Mouse (Mus musculus) embryo, embryonic 10.5 days (tissue): Measurements from ENCODE around the gene Gm37240.
"Not testable (repeated sequence)": the region's sequence is repeated elsewhere in the genome, so short reads cannot be mapped to it uniquely, and the experiment has no call there.

Experiments
- DNase-seq: peaks from one replicate; pipeline ENCODE4 v3.0.0-alpha.2; 2015; ENCODE audit warnings: low spot score

Gm37240 gene

DNA sequence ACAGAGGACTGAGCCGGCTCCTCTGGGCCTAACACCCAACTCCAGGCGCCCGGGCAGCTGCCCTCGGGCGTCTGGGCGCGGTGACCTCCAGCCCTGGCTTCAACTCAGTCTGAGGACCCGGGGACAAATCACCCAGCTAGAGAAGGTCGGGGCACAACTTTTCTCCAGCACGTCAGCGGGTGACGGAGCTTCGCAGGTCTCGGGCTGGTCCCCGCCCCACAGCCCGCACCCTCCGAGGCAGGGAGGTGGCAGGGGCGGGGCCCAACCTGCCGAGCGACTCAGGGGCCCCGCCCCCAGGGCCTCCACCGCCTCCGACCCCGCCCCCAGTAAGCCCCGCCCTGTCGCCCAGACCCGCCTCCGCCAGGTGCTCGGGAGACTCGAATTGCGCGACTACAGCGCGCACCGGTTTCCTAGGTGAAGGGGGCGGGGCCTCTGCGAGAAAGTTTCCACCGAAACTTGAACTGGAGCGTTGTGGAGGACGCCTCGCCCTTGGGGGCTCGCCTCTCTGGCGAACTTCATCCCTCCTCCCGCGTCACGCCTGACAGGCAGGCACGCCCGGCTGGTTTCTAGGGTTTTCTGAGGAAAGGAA, at the start of gene Gm37240, which contains the start of gene Glt28d2:
Gene Gm37240, minus strand, starts transcription at position 280 of the 589 bp plus-strand sequence.
Gene Glt28d2, minus strand, starts transcription at position 278 of the 589 bp plus-strand sequence.
- DNase-seq = peak; percentile 88

GRCm38 (mm10) chr3:85933586-85933985, 46.3 kb upstream of the Gm37240 start:
- DNase-seq = no peak

DNA sequence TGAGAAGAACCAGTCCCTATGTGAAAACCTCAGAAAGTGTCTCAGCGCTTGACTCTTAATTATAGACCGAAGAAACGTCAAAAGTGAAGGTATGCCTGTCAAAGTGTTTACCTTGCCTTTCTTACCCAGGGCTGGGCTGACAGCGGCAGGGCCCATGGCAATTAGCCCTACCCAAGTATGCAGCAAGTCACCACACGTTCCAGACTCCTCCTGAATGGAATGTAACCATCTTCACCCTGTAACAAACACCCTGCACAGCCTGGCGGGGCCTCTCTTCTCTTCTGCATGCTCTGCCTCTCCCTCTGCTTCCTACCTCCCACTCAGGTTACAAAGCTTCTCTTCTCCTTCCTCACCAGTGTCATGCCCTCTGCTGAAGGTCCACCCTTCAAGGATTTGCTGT, 44.5 kb upstream of the Gm37240 start:
- no peak for DNase-seq

DNA sequence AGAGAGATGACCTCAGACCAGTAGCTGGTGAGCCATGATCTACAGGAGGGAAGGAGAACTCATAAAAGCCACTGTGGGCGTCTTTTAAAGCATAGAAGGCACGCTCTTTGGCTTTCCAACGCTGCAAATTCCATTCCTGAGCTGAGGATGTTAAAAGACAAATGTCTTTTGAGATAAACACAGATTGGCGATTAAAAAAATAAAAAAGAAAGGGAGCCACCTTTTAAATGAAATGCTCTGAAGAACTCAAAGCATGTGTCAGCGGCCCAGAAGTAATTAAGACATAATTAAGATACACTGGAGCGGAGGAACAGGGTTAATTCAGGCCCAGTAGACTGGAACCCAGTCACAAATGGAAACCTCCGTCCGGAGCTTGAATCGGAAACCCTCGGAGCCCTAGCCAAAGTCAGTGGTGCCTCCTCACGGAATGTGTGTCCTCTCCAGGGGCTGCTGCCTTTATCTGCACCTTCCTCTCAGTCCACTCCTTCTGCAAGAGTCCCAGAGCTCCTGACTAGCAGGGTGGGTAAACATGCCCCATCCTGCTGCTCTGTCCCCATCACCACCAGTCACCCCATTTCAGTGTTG, 43.4 kb upstream of the Gm37240 start:
- no peak for DNase-seq

GRCm38 (mm10) chr3:85929711-85930110, 42.4 kb upstream of the Gm37240 start:
- DNase-seq = no peak

DNA sequence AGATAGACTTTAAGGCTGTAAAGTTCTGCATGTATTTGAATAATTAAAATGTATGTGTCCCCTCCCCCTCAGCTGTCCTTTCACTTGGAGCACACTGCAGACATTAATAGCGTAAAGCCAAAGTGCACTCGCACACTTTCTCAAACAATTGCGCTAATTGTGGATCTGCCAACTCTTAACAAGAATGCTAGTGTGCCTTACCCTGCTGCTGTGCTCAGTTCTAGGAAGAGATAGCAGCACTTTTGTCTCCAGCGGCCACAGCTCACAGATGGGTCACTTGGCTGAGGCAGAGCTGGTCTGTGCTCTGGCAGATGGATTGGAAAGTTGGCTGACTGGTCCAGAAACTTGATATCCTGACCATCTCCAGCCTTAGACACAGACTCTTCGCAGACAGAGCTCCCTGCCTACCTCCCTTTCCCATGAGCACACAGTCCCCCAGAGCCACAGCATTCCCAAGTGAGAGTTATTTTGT, 40.9 kb upstream of the Gm37240 start:
- no peak for DNase-seq

- DNase-seq = peak; percentile 21
These were observed 40.0 kb upstream of the Gm37240 start for GRCm38 (mm10) chr3:85927296-85927695.

DNA sequence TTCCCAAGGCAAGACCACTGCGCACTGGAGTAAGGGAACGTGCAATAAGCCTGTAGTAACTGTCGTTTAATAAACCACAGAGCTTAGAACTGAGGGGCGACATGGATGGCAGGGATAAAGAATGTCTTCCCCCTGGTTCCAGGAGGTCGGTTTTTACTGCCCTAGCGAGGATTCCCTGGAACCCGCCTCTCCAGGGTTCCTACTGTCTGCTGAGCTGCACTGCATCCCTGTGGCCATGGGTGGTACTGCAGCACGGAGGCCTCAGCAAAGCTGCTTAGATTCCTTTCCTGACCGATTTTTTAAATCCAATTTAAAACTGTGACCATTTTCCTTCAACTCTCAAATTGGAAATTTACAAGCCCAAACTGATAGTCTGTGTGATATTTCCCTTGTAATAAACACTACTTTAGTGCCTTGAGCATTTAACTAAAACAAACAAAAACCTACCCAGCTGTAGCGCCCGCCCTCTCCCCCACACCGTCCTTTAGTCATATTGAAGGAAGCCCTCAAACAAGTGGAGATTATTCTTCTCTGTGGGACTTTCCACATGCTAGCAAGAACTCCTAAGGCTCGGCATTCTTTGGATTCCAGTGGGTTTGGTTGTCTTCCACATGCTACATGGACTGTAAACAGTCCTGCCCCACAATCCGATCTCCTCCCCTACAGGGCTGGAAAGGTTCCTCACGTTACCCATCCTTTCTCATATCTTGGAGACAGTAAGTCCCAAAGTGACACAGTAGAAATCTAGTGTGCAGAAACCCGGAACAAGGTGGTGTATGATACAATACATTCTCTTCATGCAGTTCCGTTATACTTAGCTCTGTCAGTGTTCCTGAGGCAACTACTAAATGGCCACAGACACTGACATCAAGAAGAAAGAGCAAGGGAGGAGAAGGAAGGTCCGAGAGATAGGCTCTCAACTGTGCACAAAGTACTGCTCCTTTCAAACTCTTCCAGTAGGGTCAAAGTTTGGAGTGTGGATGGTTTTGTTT, 36.9 kb upstream of the Gm37240 start:
- peak; percentile 90 for DNase-seq

- DNase-seq = no peak
These were observed 36.0 kb upstream of the Gm37240 start for GRCm38 (mm10) chr3:85923343-85923742.

GRCm38 (mm10) chr3:85922331-85922730, 35.0 kb upstream of the Gm37240 start:
- DNase-seq = no peak

DNA sequence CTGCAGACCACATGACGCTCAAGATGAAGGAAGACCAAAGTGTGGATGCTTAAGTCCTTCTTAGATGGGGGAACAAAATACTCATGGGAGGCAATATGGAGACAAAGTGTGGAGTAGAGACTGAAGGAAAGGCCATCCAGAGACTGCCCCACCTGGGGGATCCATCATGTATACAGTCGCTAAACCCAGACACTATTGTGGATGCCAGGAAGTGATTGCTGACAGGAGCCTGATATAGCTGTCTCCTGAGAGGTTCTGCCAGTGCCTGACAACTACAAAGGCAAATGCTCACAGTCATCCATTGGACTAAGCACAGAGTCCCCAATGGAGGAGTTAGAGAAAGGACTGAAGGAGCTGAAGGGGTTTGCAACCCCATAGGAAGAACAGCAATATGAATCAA, 33.4 kb upstream of the Gm37240 start:
- not testable (repeated sequence) for DNase-seq

- DNase-seq = peak; percentile 58
These were observed 30.3 kb upstream of the Gm37240 start for GRCm38 (mm10) chr3:85917600-85917999.

GRCm38 (mm10) chr3:85914806-85915205, 27.5 kb upstream of the Gm37240 start:
- no peak for DNase-seq

- DNase-seq = no peak
These were observed 19.8 kb upstream of the Gm37240 start for GRCm38 (mm10) chr3:85907136-85907535.

GRCm38 (mm10) chr3:85904371-85904770, 17.1 kb upstream of the Gm37240 start:
- no peak for DNase-seq

DNA sequence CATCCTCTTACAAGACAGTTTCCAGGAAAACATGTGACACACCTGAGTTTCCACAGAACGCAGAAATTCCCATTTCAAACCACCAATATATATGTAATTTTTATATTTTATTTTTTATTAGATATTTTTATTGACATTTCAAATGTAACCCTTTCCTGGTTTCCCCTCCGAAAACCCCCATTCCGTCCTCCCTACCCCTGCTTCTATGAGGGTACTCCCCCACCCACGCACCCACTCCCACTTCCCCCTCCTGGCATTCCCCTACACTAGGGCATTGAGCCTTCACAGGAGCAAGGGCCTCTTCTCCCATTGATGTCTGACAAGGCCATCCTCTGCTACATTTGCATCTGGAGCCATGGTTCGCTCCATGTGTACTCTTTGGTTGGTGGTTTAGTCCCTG, 7.7 kb upstream of the Gm37240 start:
- DNase-seq = no peak

DNA sequence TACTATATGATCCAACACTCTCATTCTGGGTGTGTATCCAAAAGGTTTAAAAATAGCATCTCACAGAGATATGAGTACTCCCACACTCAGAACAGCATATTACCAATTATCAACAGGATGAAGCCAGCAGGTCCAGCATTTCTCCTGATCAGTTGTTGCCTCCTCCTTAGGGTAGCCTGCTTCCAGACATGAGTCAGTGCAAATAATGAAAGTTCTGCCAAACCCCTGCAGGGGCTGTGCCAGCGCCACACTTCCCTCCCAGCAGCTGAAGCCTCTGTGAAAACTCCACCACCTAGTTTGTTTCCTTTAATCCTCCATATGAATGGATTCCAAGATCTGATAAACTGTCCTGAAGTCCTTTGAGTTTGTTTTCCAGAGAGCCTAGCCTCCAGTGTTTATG, 4.3 kb upstream of the Gm37240 start:
- no peak for DNase-seq

- DNase-seq = peak; percentile 32
These were observed 928 bp upstream of the Gm37240 start for GRCm38 (mm10) chr3:85888221-85888671.

DNA sequence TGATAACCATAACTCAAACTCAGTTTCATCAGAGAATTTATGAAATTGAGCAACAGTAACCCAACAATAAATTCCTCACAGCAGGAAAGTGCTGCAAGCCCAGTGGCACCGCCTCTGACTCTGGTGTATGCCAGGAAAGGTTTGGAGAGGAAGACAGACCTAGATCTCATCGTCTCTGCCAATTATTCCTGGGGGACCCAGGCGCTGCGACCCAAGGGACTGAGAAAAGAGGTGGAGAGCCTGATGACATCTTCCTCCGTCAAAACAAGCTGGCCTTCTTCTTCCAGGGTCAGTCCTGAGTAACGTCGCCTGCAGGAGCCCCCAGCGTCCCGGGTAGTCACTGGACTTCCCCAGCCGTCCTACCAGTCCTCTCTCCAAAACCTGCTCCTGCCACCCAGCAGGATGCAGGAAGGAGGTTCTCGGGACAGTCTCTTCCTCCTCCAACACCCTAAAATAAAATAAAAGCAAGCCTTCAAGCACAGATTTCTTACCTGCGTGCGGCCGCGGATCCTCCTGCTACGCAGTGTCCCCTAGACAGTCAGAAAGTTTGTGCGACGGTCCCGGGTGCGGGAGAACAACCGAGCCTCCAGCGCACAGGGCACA, 581 bp downstream of the Gm37240 start:
- no peak for DNase-seq

GRCm38 (mm10) chr3:85885906-85886305, 1.4 kb downstream of the Gm37240 start:
- no peak for DNase-seq

- no peak for DNase-seq
These were observed 6.6 kb downstream of the Gm37240 start for GRCm38 (mm10) chr3:85880687-85881086.

DNA sequence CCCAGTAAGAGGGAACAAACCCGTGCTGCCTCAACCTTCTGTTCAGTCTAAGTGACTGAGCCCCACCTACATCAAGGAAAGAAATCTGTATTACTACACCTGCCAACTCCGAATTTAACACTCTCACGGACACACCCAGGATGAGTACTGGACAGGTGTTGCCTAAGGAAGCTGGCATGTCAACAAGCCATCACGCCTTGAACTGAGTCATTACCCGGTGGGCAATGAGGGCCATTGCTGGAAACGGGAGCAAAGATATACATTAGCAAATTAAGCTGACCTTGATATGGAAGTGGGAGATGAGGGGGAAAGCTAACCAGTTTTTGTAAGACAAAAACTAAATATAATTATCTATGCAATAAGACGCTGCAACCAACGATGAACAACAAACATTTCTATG, 7.2 kb downstream of the Gm37240 start:
- no peak for DNase-seq
